Mouse (Mus musculus): ENCODE results near the gene Igfbp6. TPM values are rescaled to one million over a fixed set of nuclear protein-coding genes. Genes with fewer than 3 reads are reported as not detected.
A peak's percentile ranks its signal among the peaks of the same experiment; 100 is the strongest.

Igfbp6 gene
- polyA plus RNA-seq, 1 experiment: 1.2 TPM

- Histone ChIP-seq H3K36me3 (replicated peaks; ENCODE audit: low read length) (no peaks in the 10 kb centered on the region), H3K9me3 (no peaks in the 10 kb centered on the region), H3K27me3 (replicated peaks) (peaks cover 62% of the 10 kb centered on the region), H3K4me3 (replicated peaks) (peak overlapping the region; percentile 50), H3K4me1 (peaks cover 61% of the 10 kb centered on the region)
- TF ChIP-seq FLI1 (IDR thresholded peaks at IDR 0.05; ENCODE audit: low read length): no peak
- no peak for TF ChIP-seq GATA1 (IDR thresholded peaks at IDR 0.05; ENCODE audit: borderline replicate concordance, low read length)
Observed at GRCm38 (mm10) chr15:102108651-102109525, 35.3 kb upstream of the Igfbp6 start.

GRCm38 (mm10) chr15:102110271-102110670 lies 33.9 kb upstream of the Igfbp6 start:
- Histone ChIP-seq H3K9me3 (no peaks in the 10 kb centered on the region), H3K36me3 (replicated peaks; ENCODE audit: low read length) (peaks cover 2% of the 10 kb centered on the region), H3K4me3 (replicated peaks) (no peak overlapping the region), H3K27me3 (replicated peaks) (peaks cover 52% of the 10 kb centered on the region), H3K4me1 (peaks cover 50% of the 10 kb centered on the region)
- TF ChIP-seq FLI1 (IDR thresholded peaks at IDR 0.05; ENCODE audit: low read length): no peak
- no peak for TF ChIP-seq GATA1 (IDR thresholded peaks at IDR 0.05; ENCODE audit: borderline replicate concordance, low read length)

GRCm38 (mm10) chr15:102110701-102111494 lies 33.3 kb upstream of the Igfbp6 start:
- TF ChIP-seq FLI1 (IDR thresholded peaks at IDR 0.05; ENCODE audit: low read length): no peak
- TF ChIP-seq GATA1 (IDR thresholded peaks at IDR 0.05; ENCODE audit: borderline replicate concordance, low read length): no peak
- Histone ChIP-seq H3K4me3 (replicated peaks) (no peak overlapping the region), H3K4me1 (peaks cover 49% of the 10 kb centered on the region), H3K36me3 (replicated peaks; ENCODE audit: low read length) (peaks cover 8% of the 10 kb centered on the region), H3K9me3 (no peaks in the 10 kb centered on the region), H3K27me3 (replicated peaks) (peaks cover 46% of the 10 kb centered on the region)

GRCm38 (mm10) chr15:102111495-102111829 lies 32.7 kb upstream of the Igfbp6 start:
- Histone ChIP-seq H3K9me3 (no peaks in the 10 kb centered on the region), H3K36me3 (replicated peaks; ENCODE audit: low read length) (peaks cover 14% of the 10 kb centered on the region), H3K27me3 (replicated peaks) (peaks cover 40% of the 10 kb centered on the region), H3K4me3 (replicated peaks) (peak overlapping the region; percentile 18), H3K4me1 (peaks cover 49% of the 10 kb centered on the region)
- TF ChIP-seq FLI1 (IDR thresholded peaks at IDR 0.05; ENCODE audit: low read length) (no peak), GATA1 (IDR thresholded peaks at IDR 0.05; ENCODE audit: borderline replicate concordance, low read length) (no peak)

- no peak for TF ChIP-seq GATA1 (IDR thresholded peaks at IDR 0.05; ENCODE audit: borderline replicate concordance, low read length)
- TF ChIP-seq FLI1 (IDR thresholded peaks at IDR 0.05; ENCODE audit: low read length): no peak
- Histone ChIP-seq H3K4me3 (replicated peaks) (no peak overlapping the region), H3K36me3 (replicated peaks; ENCODE audit: low read length) (peaks cover 21% of the 10 kb centered on the region), H3K9me3 (no peaks in the 10 kb centered on the region), H3K27me3 (replicated peaks) (peaks cover 34% of the 10 kb centered on the region), H3K4me1 (peaks cover 49% of the 10 kb centered on the region)
Observed at GRCm38 (mm10) chr15:102112181-102112580, 32.0 kb upstream of the Igfbp6 start.

GRCm38 (mm10) chr15:102112827-102113226 lies 31.3 kb upstream of the Igfbp6 start:
- no peak for TF ChIP-seq GATA1 (IDR thresholded peaks at IDR 0.05; ENCODE audit: borderline replicate concordance, low read length)
- no peak for TF ChIP-seq FLI1 (IDR thresholded peaks at IDR 0.05; ENCODE audit: low read length)
- no peak overlapping the region for H3K4me3 ChIP-seq (replicated peaks)
- H3K4me1 ChIP-seq: peaks cover 49% of the 10 kb centered on the region
- peaks cover 27% of the 10 kb centered on the region for H3K36me3 ChIP-seq (replicated peaks; ENCODE audit: low read length)
- peaks cover 29% of the 10 kb centered on the region for H3K27me3 ChIP-seq (replicated peaks)
- H3K9me3 ChIP-seq: no peaks in the 10 kb centered on the region

- Histone ChIP-seq H3K27me3 (replicated peaks) (peaks cover 29% of the 10 kb centered on the region), H3K4me1 (peaks cover 47% of the 10 kb centered on the region), H3K4me3 (replicated peaks) (no peak overlapping the region), H3K36me3 (replicated peaks; ENCODE audit: low read length) (peaks cover 36% of the 10 kb centered on the region), H3K9me3 (no peaks in the 10 kb centered on the region)
- TF ChIP-seq FLI1 (IDR thresholded peaks at IDR 0.05; ENCODE audit: low read length) (no peak), GATA1 (IDR thresholded peaks at IDR 0.05; ENCODE audit: borderline replicate concordance, low read length) (no peak)
Observed at GRCm38 (mm10) chr15:102113674-102114073, 30.5 kb upstream of the Igfbp6 start.

GRCm38 (mm10) chr15:102114651-102115260 lies 29.4 kb upstream of the Igfbp6 start:
- peaks cover 47% of the 10 kb centered on the region for H3K36me3 ChIP-seq (replicated peaks; ENCODE audit: low read length)

GRCm38 (mm10) chr15:102115731-102116231 lies 28.4 kb upstream of the Igfbp6 start:
- H3K4me3 ChIP-seq (replicated peaks): peak overlapping the region; percentile 38
- H3K27me3 ChIP-seq (replicated peaks): peaks cover 22% of the 10 kb centered on the region
- TF ChIP-seq FLI1 (IDR thresholded peaks at IDR 0.05; ENCODE audit: low read length): no peak
- no peak for TF ChIP-seq GATA1 (IDR thresholded peaks at IDR 0.05; ENCODE audit: borderline replicate concordance, low read length)
- H3K9me3 ChIP-seq: no peaks in the 10 kb centered on the region
- H3K4me1 ChIP-seq: peaks cover 31% of the 10 kb centered on the region
- peaks cover 57% of the 10 kb centered on the region for H3K36me3 ChIP-seq (replicated peaks; ENCODE audit: low read length)

More at GRCm38 (mm10) chr15:102114651-102115260, 29.4 kb upstream of the Igfbp6 start:
- Histone ChIP-seq H3K9me3 (no peaks in the 10 kb centered on the region), H3K4me1 (peaks cover 37% of the 10 kb centered on the region), H3K27me3 (replicated peaks) (peaks cover 29% of the 10 kb centered on the region), H3K4me3 (replicated peaks) (no peak overlapping the region)
- TF ChIP-seq FLI1 (IDR thresholded peaks at IDR 0.05; ENCODE audit: low read length) (no peak), GATA1 (IDR thresholded peaks at IDR 0.05; ENCODE audit: borderline replicate concordance, low read length) (no peak)

Measured in megakaryocyte, embryonic 14.5 days (primary cell).